Mouse (Mus musculus) limb, embryonic 14.5 days (tissue): ENCODE results near the gene Sirt2. TPM values are rescaled to one million over a fixed set of nuclear protein-coding genes. Genes with fewer than 3 reads are reported as not detected.

Experiments used
- ATAC-seq: fragments of 200-750 bp; cut with Nextera tagmentation; 2 replicates; pipeline ENCODE4 v1.8.0; 2017; ENCODE audit warnings: low read depth, moderate number of reproducible peaks, moderate TSS enrichment; ENCODE audit not compliant: low FRiP score
- DNase-seq: peaks from one replicate; pipeline ENCODE4 v3.0.0-alpha.2; 2015; ENCODE audit warnings: low spot score
- H3K27ac ChIP-seq: fragments of 300-500 bp; sonication (generic); replicated peaks from 2 replicates; pipeline ENCODE4 v1.5.1; 2014; ENCODE audit warnings: low read depth, mild to moderate bottlenecking, low read length, moderate library complexity, mixed read lengths
- H3K27me3 ChIP-seq: fragments of 300-500 bp; sonication (generic); 2 replicates; pipeline ENCODE4 v1.6.1; 2014; ENCODE audit warnings: low read length, mixed read lengths; ENCODE audit not compliant: control insufficient read depth, insufficient read depth
- H3K36me3 ChIP-seq: fragments of 300-500 bp; sonication (generic); 2 replicates; pipeline ENCODE4 v1.6.1; 2014; ENCODE audit warnings: mild to moderate bottlenecking, low read length, moderate library complexity, mixed read lengths; ENCODE audit not compliant: control insufficient read depth, insufficient read depth
- H3K4me1 ChIP-seq: fragments of 300-500 bp; sonication (generic); 2 replicates; pipeline ENCODE4 v1.6.1; 2014; ENCODE audit warnings: antibody characterized with exemption, low read length, mixed read lengths; ENCODE audit not compliant: control insufficient read depth, insufficient read depth
- H3K4me2 ChIP-seq: fragments of 300-500 bp; sonication (generic); replicated peaks from 2 replicates; pipeline ENCODE4 v1.6.1; 2014; ENCODE audit warnings: low read depth, mild to moderate bottlenecking, low read length, moderate library complexity; ENCODE audit not compliant: severe bottlenecking
- H3K4me3 ChIP-seq: fragments of 300-500 bp; sonication (generic); replicated peaks from 2 replicates; pipeline ENCODE4 v1.5.1; 2014; ENCODE audit warnings: low read length
- H3K9ac ChIP-seq: fragments of 300-500 bp; sonication (generic); 2 replicates; pipeline ENCODE4 v1.6.1; 2014; ENCODE audit warnings: mild to moderate bottlenecking, low read depth, low read length, moderate library complexity; ENCODE audit not compliant: severe bottlenecking
- H3K9me3 ChIP-seq: fragments of 300-500 bp; sonication (generic); 2 replicates; pipeline ENCODE4 v1.6.1; 2016; ENCODE audit warnings: low read length; ENCODE audit not compliant: control insufficient read depth
- POLR2A ChIP-seq: fragments of 200-500 bp; IDR thresholded peaks from 2 replicates; pipeline ENCODE4 v1.8.0; 2012; ENCODE audit warnings: inconsistent platforms, mild to moderate bottlenecking, moderate library complexity, borderline replicate concordance; ENCODE audit not compliant: insufficient read depth, insufficient read length; ENCODE audit errors: extremely low read depth
- WGBS: fragments of 180-500 bp; shearing (Covaris S2); extraction: QIAGEN DNeasy Blood & Tissue Kit; methylation state at CpG from one replicate; pipeline ENCODE4 v1.1.7; 2014; 5-methylcytosine and 5-hydroxymethylcytosine counted together
- polyA plus RNA-seq, 2 experiments: library from polyadenylated mRNA; depleted of rRNA in 1 of 2; stranded (reverse) in 1 of 2; unstranded in 1 of 2; fragments of >200 nt; fragmentation: Nextera tagmentation in 1 of 2; extraction: Ambion mirVana in 1 of 2; gene quantifications; 2 replicates each; pipeline versions ENCODE4 v1.2.1 to v1.2.3; 2012 to 2014

Gene Sirt2
- polyA plus RNA-seq, 2 experiments: 73.7 to 107 TPM

- Histone ChIP-seq H3K4me3 (no peak overlapping the region), H3K9ac (no peak overlapping the region), H3K4me2 (peak overlapping the region; percentile 74), H3K36me3 (peaks cover 26% of the 10 kb centered on the region), H3K4me1 (peaks cover 14% of the 10 kb centered on the region), H3K9me3 (no peaks in the 10 kb centered on the region), H3K27ac (no peak overlapping the region), H3K27me3 (no peaks in the 10 kb centered on the region)
- 91% methylated on average over 6 of the region's 6 CpGs for WGBS
- no peak for ATAC-seq
- DNase-seq: no peak
- TF ChIP-seq POLR2A: no peak
These were observed 1.3 kb upstream of the Sirt2 start for GRCm38 (mm10) chr7:28765211-28765610.

DNA sequence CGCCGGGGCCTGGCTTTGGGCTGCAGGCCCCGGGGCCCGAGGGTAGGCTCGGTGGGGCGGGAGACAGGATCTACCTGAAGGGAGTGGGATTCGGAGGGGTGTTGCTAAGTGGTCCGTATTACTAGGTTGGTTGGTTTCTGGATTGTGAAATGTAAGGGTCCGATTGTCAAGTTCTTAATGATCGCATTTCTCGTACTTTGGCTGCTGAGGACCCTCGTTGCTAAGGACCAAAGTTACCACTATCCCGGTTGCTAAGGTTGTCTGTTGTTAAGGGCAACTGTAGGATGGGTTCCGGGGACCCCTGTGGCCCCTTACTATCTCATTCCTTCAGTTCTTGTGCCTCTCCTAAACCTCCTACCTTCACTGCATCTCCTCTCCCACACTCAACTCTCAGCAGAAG lies 375 bp downstream of the Sirt2 start:
- 5% methylated on average over 14 of the region's 14 CpGs for WGBS
- Histone ChIP-seq H3K9ac (peak overlapping the region; percentile 72), H3K27ac (no peak overlapping the region), H3K4me3 (peak overlapping the region; percentile 72), H3K36me3 (peaks cover 11% of the 10 kb centered on the region; the same call in 1 of the 2 replicates), H3K9me3 (no peaks in the 10 kb centered on the region), H3K27me3 (no peaks in the 10 kb centered on the region), H3K4me1 (peaks cover 14% of the 10 kb centered on the region), H3K4me2 (peak overlapping the region; percentile 61)
- no peak for TF ChIP-seq POLR2A
- DNase-seq (no peak), ATAC-seq (no peak; the same call in 1 of the 2 replicates)

- 55% methylated on average over 7 of the region's 7 CpGs for WGBS
- TF ChIP-seq POLR2A: no peak
- H3K36me3 ChIP-seq: peaks cover 11% of the 10 kb centered on the region; the same call in 1 of the 2 replicates
- ATAC-seq (no peak), DNase-seq (no peak)
- H3K27ac ChIP-seq: no peak within 1 kb of the TSS
- H3K27me3 ChIP-seq: no peaks in the 10 kb centered on the region
- peak within 1 kb of the TSS; percentile 72 for H3K4me3 ChIP-seq
- peak within 1 kb of the TSS; percentile 72 for H3K9ac ChIP-seq
- H3K9me3 ChIP-seq: no peaks in the 10 kb centered on the region
- peak within 1 kb of the TSS; percentile 74 for H3K4me2 ChIP-seq
- peaks cover 14% of the 10 kb centered on the region for H3K4me1 ChIP-seq
These were observed 979 bp downstream of the Sirt2 start, which contains the start of gene Nfkbib for GRCm38 (mm10) chr7:28767462-28767965. Gene Nfkbib (minus strand): TSS chr7:28767512.

- H3K4me1 ChIP-seq: peaks cover 14% of the 10 kb centered on the region
- no peak overlapping the region for H3K9ac ChIP-seq
- no peaks in the 10 kb centered on the region for H3K9me3 ChIP-seq
- H3K36me3 ChIP-seq: peaks cover 20% of the 10 kb centered on the region
- 91% methylated on average over 9 of the region's 9 CpGs for WGBS
- DNase-seq: no peak
- no peak overlapping the region for H3K4me3 ChIP-seq
- H3K27ac ChIP-seq: no peak overlapping the region
- H3K4me2 ChIP-seq: no peak overlapping the region
- no peaks in the 10 kb centered on the region for H3K27me3 ChIP-seq
- TF ChIP-seq POLR2A: no peak
- no peak for ATAC-seq
These were observed 3.0 kb downstream of the Sirt2 start for GRCm38 (mm10) chr7:28769414-28769958.

DNA sequence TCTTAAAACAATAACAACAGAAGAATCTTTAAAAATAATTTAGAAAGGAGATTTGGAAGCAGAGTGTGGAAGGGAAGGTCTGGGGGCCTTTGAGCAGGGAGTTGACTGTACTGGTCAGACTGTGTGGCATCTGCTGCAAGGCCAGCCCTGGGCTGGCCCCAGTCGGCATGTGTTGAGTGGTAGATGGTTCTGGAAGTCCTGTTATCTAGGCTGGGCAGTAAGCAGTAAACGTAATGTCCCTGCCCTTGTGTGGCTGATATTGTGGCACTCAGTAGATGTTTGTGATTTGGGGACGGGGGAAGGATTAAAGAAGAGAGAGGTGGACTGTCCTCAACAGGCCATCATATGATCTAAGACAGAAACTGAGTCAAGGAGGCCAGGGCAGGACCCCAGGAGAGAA lies 3.8 kb downstream of the Sirt2 start:
- H3K36me3 ChIP-seq: peaks cover 24% of the 10 kb centered on the region
- no peak for TF ChIP-seq POLR2A
- no peak overlapping the region for H3K9ac ChIP-seq
- H3K4me1 ChIP-seq: peaks cover 14% of the 10 kb centered on the region
- ATAC-seq: no peak
- no peak overlapping the region for H3K4me3 ChIP-seq
- no peak overlapping the region for H3K27ac ChIP-seq
- no peaks in the 10 kb centered on the region for H3K27me3 ChIP-seq
- no peak for DNase-seq
- H3K9me3 ChIP-seq: no peaks in the 10 kb centered on the region
- H3K4me2 ChIP-seq: no peak overlapping the region
- WGBS: 83% methylated on average over 3 of the region's 3 CpGs
